In genomic region chr7:67087759-67088158, GRCm38 (mm10) we compare ENCODE assay signal across 14 mouse cellular contexts.
A peak's percentile ranks its signal among the peaks of the same experiment; 100 is the strongest.
DNase-seq lines count a peak whose midpoint lies in the region; ATAC-seq and TF ChIP-seq lines count a peak whose summit lies in the region.
"Had no signal": no experiment of that assay in that cellular context is flagged by ENCODE, and none has a peak within 500 bp of the region (broad histone marks: within the 10 kb centered on the region; RNA-seq: fewer than 3 reads in every experiment).

No protein-coding gene starts in this region.

- H3K27ac ChIP-seq in embryonic facial prominence, embryonic 14.5 days (replicated peaks; ENCODE audit: low read depth, low read length): no peak overlapping the region
- no peak overlapping the region for H3K27ac ChIP-seq in embryonic facial prominence, embryonic 10.5 days (replicated peaks)
- H3K27ac ChIP-seq in midbrain, postnatal 0 days (ENCODE audit: low read depth, low read length): no peak overlapping the region
- no peak overlapping the region for H3K27ac ChIP-seq in midbrain, embryonic 10.5 days (replicated peaks)
- H3K27ac ChIP-seq in forebrain, embryonic 16.5 days (ENCODE audit: low read length): peak overlapping the region; percentile 12; the same call in 1 of the 2 replicates
- H3K27ac ChIP-seq: embryonic facial prominence, embryonic 15.5 days had no signal

- peak; percentile 59 for DNase-seq in embryonic facial prominence, embryonic 14.5 days (ENCODE audit: low spot score)
- DNase-seq in embryonic facial prominence, embryonic 10.5 days (ENCODE audit: low spot score): no peak
- DNase-seq in midbrain, postnatal 0 days (ENCODE audit: low spot score): peak; percentile 85
- DNase-seq in midbrain, embryonic 10.5 days (ENCODE audit: low spot score): no peak
- peak; percentile 30 for DNase-seq in mesoderm, embryonic 11.5 days (ENCODE audit: low read depth, low spot score)
- DNase-seq in heart, postnatal 14 days: no peak
- DNase-seq: adrenal gland, postnatal 10 days; kidney, adult 18-20 months; liver; spleen, adult 18-20 months had no signal

- H3K36me3 ChIP-seq in embryonic facial prominence, embryonic 14.5 days (ENCODE audit: control insufficient read depth, insufficient read depth, low read length): peaks cover 5% of the 10 kb centered on the region; the same call in 1 of the 2 replicates
- no peaks in the 10 kb centered on the region for H3K36me3 ChIP-seq in embryonic facial prominence, embryonic 10.5 days (replicated peaks)
- no peaks in the 10 kb centered on the region for H3K36me3 ChIP-seq in midbrain, postnatal 0 days (ENCODE audit: insufficient read depth, low read length)
- no peaks in the 10 kb centered on the region for H3K36me3 ChIP-seq in midbrain, embryonic 10.5 days
- no peaks in the 10 kb centered on the region for H3K36me3 ChIP-seq in forebrain, embryonic 16.5 days (ENCODE audit: control insufficient read depth, insufficient read depth)
- H3K36me3 ChIP-seq: embryonic facial prominence, embryonic 15.5 days; heart, embryonic 12.5 days had no signal

- intact Hi-C loops in heart, postnatal 14 days (cut with DNase I): no loop called here

- no peak overlapping the region for H3K4me2 ChIP-seq in embryonic facial prominence, embryonic 14.5 days (ENCODE audit: low read depth, low read length)
- no peak overlapping the region for H3K4me2 ChIP-seq in midbrain, postnatal 0 days (ENCODE audit: low read depth, low read length, poor library complexity, severe bottlenecking)
- H3K4me2 ChIP-seq in forebrain, embryonic 16.5 days (ENCODE audit: low read length): no peak overlapping the region
- H3K4me2 ChIP-seq: embryonic facial prominence, embryonic 15.5 days; heart, embryonic 12.5 days had no signal

- H3K9ac ChIP-seq in embryonic facial prominence, embryonic 14.5 days (ENCODE audit: low read depth, low read length): no peak overlapping the region
- H3K9ac ChIP-seq in midbrain, postnatal 0 days (replicated peaks; ENCODE audit: low read length, poor library complexity, severe bottlenecking): no peak overlapping the region
- H3K9ac ChIP-seq in forebrain, embryonic 16.5 days (replicated peaks; ENCODE audit: low read depth, low read length): no peak overlapping the region
- H3K9ac ChIP-seq: embryonic facial prominence, embryonic 15.5 days; heart, embryonic 12.5 days had no signal

- ATAC-seq in embryonic facial prominence, embryonic 14.5 days (ENCODE audit: low read depth): no peak
- ATAC-seq in midbrain, postnatal 0 days (ENCODE audit: low FRiP score): no peak
- ATAC-seq in forebrain, embryonic 16.5 days: peak; percentile 95
- no peak for ATAC-seq in activated CD4-positive, CD25-positive, alpha-beta regulatory T cell, adult 4 months

- TF ChIP-seq CTCF in midbrain, postnatal 0 days (IDR thresholded peaks at IDR 0.05): no peak

- no peaks in the 10 kb centered on the region for H3K9me3 ChIP-seq in embryonic facial prominence, embryonic 14.5 days (ENCODE audit: control insufficient read depth, low read length)
- H3K9me3 ChIP-seq in embryonic facial prominence, embryonic 10.5 days: no peaks in the 10 kb centered on the region
- no peaks in the 10 kb centered on the region for H3K9me3 ChIP-seq in midbrain, postnatal 0 days (ENCODE audit: low read length)
- no peaks in the 10 kb centered on the region for H3K9me3 ChIP-seq in midbrain, embryonic 10.5 days (replicated peaks)
- H3K9me3 ChIP-seq in forebrain, embryonic 16.5 days (ENCODE audit: control insufficient read depth, low read length): no peaks in the 10 kb centered on the region
- H3K9me3 ChIP-seq: embryonic facial prominence, embryonic 15.5 days; heart, embryonic 12.5 days had no signal

- no peaks in the 10 kb centered on the region for H3K4me1 ChIP-seq in embryonic facial prominence, embryonic 14.5 days (ENCODE audit: control insufficient read depth, insufficient read depth, low read length)
- no peaks in the 10 kb centered on the region for H3K4me1 ChIP-seq in embryonic facial prominence, embryonic 10.5 days
- no peaks in the 10 kb centered on the region for H3K4me1 ChIP-seq in midbrain, postnatal 0 days (ENCODE audit: insufficient read depth, low read length)
- H3K4me1 ChIP-seq in midbrain, embryonic 10.5 days: no peaks in the 10 kb centered on the region
- H3K4me1 ChIP-seq in forebrain, embryonic 16.5 days (replicated peaks; ENCODE audit: control insufficient read depth, insufficient read depth, low read length): 0 out of 2 replicates have a peak, but pooled peaks cover 5% of the 10 kb centered on the region
- H3K4me1 ChIP-seq: embryonic facial prominence, embryonic 15.5 days; heart, embryonic 12.5 days had no signal

- 56% methylated on average over 6 of the region's 6 CpGs for WGBS in embryonic facial prominence, embryonic 14.5 days
- WGBS in embryonic facial prominence, embryonic 10.5 days: 79% methylated on average over 6 of the region's 6 CpGs
- WGBS in midbrain, postnatal 0 days: 82% methylated on average over 6 of the region's 6 CpGs
- 77% methylated on average over 6 of the region's 6 CpGs for WGBS in midbrain, embryonic 10.5 days
- 52% methylated on average over 6 of the region's 6 CpGs for WGBS in forebrain, embryonic 16.5 days

- H3K4me3 ChIP-seq in embryonic facial prominence, embryonic 14.5 days (ENCODE audit: low read depth, low read length): no peak overlapping the region
- H3K4me3 ChIP-seq in embryonic facial prominence, embryonic 10.5 days: no peak overlapping the region
- H3K4me3 ChIP-seq in midbrain, postnatal 0 days (ENCODE audit: low read depth, low read length): no peak overlapping the region
- H3K4me3 ChIP-seq in midbrain, embryonic 10.5 days: no peak overlapping the region
- no peak overlapping the region for H3K4me3 ChIP-seq in forebrain, embryonic 16.5 days (replicated peaks; ENCODE audit: low read length)
- H3K4me3 ChIP-seq: embryonic facial prominence, embryonic 15.5 days; heart, embryonic 12.5 days had no signal

- no peaks in the 10 kb centered on the region for H3K27me3 ChIP-seq in embryonic facial prominence, embryonic 14.5 days (replicated peaks; ENCODE audit: control insufficient read depth, insufficient read depth, low read length)
- H3K27me3 ChIP-seq in embryonic facial prominence, embryonic 10.5 days (replicated peaks; ENCODE audit: low read depth, poor library complexity, severe bottlenecking): no peaks in the 10 kb centered on the region
- no peaks in the 10 kb centered on the region for H3K27me3 ChIP-seq in midbrain, postnatal 0 days (ENCODE audit: insufficient read depth, low read length)
- H3K27me3 ChIP-seq in midbrain, embryonic 10.5 days (ENCODE audit: low read depth, poor library complexity, severe bottlenecking): no peaks in the 10 kb centered on the region
- H3K27me3 ChIP-seq in forebrain, embryonic 16.5 days (replicated peaks; ENCODE audit: control insufficient read depth, insufficient read depth, low read length): no peaks in the 10 kb centered on the region
- H3K27me3 ChIP-seq: embryonic facial prominence, embryonic 15.5 days; heart, embryonic 12.5 days had no signal

Comparison
In these comparisons a context has a peak if more than half of its experiments do, and no peak if none do; other contexts are left out.
1. DNase-seq: peak in embryonic facial prominence, embryonic 14.5 days (single experiment), midbrain, postnatal 0 days (single experiment) and mesoderm, embryonic 11.5 days (single experiment); none in embryonic facial prominence, embryonic 10.5 days (single experiment), midbrain, embryonic 10.5 days (single experiment) and heart, postnatal 14 days (0 of 2).